Mouse (Mus musculus) gastrocnemius, postnatal 4 days (tissue): ENCODE data around the gene Abca1. TPM values are rescaled to one million over a fixed set of nuclear protein-coding genes. Genes with fewer than 3 reads are reported as not detected.

Experiments
- DNase-seq, 2 experiments: peaks; one replicate each; pipeline ENCODE4 v3.0.0; 2021 to 2022; ENCODE audit warnings: low spot score in 2 of 2, mixed read lengths in 2 of 2
- total RNA-seq, 2 experiments: library from RNA; stranded (reverse); gene quantifications; 2 replicates each; pipeline ENCODE4 v1.2.3; 2021

Abca1 gene
- total RNA-seq, 2 experiments from 2014 or later = 13.1 to 17.0 TPM

DNA sequence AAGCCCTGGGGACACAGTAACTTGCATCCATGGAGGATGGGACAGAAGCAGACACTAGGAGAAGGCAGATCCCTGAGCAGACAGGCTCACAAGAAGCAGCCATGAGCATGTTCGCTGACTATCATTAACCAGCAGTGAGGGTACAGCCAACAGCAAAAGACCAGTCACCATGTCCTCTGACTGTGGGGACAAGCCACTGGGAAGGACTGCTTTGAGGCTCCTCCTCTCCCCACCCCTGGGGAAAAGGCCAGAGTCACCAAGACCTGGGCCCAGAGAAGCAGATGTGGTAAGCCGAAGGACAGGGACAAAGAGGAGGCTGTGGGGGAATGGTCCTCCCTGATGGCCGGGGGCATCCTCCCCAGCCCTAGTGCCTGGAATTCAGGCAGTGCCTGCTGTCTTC lies 37.4 kb downstream of the Abca1 start:
- no peak for DNase-seq

DNA sequence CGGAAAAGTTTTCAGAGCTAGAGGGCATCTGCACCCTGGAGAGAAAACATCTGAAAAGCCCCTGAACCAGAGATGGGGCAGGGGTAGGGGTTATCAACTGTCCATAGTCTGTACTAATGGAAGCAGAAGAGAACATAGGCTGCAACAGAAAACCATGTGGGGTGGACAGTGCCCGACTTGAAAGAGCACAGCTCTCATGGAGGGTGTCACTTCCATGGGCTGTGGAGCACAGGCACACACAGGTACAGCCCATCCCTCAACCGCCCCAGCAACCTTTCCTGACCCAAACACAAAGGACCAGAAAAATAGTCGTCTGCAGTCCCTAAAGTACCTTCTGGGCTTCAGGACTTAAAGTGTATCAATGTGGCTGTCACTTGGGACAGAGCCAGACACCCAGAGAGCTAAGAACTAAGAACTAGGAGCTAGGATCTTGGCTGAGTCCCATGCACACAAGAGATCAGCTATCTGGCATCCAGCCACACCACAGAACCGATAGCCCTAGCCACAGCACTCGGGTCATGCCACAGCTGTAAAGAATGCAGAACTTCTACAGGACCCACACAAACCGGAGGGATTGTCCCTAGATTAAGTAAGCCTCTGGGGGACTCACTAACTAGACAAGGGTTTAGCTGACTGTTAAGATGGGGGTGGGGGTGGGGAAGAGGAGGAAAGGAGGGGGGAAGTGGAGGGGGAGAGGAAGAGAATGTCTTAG lies 38.0 kb downstream of the Abca1 start:
- peak in 1 of 2 experiments; percentile 40 for DNase-seq

DNA sequence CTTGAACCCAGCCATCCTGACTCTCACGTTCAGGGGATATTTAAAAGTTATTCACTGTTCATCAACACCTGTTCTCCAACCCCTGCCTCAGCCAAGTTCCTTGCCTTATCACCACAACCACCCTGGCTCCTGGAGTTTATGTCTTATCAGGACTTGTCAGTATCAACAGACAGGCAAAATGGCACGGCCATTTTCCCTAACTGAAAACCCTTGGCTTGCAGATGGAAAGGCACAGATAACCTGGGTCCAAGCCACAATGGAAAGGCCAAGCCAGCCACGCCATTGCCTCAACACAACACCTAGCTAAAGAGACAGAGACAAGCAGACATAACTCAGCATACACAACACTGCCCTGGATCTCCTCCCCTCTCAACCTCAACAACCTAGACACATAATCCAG lies 38.6 kb downstream of the Abca1 start:
- no peak for DNase-seq

DNA sequence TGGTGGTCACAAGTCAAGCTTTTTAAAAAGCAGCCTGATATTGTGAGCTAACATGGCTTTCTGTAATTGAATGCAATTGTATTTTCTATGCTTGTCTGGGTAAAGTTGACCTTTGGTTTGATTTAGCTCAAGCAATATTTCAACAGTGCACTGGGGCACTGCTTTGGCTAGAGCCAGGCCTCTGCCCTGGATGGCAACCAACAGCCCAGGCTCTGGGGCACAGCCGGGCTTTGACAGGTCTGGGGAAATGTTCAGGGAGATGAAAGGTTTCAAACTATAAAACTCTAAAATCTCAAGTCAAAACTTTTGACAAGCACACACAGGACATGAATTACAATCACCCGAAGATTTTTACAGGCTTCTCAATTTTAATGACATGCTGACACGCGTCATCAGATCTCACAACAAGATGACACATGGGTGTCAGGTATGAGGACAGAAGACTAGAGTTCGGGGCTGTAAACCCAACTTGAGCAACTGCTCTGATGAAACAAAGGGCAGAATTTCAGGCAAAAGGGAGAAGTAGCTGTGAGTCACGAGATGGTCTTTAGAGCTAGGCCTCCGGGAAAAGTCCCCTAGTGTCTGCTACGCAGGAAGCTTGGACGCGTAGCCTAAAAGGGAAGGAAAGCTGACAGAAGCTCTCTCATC lies 39.5 kb downstream of the Abca1 start:
- no peak for DNase-seq

DNA sequence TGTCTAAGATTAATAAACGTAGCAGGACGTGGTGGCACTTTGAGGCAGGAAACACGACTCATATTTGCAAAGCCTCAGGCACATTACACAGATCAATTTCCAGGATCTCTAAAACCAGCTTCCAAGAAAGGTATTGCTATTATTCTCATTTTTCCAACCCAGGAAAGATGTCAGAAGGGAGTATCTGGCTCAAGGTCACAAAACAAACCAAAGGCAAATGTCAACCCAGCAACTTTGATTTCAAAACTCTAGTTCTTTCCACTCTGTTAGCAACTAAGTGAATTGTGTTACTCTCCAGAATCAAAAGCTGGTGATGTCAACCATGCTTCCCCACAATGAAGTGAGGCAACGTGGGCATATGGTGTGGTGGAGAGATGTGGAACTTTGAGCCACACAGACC lies 41.1 kb downstream of the Abca1 start:
- no peak for DNase-seq

DNA sequence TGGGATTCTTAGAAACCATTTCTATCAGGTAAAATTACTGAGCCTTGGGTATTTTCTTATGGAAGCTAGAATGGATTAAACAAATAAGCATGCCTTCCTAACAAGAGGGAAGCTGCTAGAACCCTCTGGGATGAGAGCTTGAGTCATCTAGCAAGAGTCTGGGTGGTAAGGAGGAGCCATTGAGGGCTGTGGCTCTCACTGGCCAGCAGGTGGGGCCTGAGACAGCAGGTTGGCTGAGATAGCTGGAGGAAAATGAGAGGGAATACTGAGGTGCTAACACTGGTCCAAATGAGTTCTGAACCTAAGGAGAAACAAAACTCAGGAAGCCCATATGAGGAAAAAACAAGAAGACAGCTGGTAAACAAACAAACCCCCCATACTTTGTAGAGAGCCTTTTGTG lies 42.1 kb downstream of the Abca1 start:
- DNase-seq = no peak

DNA sequence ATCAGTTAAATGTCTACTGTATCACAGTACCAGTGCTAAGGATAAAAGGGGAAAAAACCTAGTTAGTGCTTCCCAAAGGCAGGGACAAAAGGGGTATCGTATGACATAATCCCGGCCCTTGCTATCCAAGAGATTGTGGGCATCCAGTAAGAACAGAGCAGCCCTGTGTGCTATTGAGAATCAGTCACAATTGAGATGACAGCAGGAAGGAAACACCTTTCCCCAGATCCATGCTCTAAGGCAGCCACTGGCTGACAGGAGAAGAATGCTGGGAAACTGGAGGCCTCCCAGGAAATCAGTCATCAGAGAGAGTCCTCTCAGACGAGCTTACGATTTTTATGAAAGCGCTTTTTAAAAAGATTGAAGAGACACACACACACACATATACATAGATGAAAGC lies 42.6 kb downstream of the Abca1 start:
- DNase-seq = no peak

DNA sequence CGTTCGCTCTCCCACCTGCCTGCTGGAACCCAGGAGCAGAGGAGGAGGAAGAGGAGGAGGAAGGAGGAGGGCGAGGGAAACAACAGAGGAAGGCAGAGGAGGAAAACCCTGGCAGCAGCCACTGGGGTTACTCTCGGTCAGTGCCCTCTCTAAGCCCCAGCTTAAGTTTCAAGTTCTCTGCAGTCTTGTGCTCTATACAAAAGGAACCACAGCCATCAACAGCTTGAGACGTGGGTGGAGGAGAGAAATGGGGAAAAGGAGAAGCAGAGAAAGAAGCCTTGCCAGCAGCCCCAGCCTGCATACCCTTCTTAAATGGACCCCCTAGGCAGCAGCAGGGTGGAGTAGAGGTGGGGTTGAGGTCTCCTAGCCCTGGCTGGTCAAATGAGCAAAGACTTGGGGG lies 43.8 kb downstream of the Abca1 start:
- DNase-seq = no peak

DNA sequence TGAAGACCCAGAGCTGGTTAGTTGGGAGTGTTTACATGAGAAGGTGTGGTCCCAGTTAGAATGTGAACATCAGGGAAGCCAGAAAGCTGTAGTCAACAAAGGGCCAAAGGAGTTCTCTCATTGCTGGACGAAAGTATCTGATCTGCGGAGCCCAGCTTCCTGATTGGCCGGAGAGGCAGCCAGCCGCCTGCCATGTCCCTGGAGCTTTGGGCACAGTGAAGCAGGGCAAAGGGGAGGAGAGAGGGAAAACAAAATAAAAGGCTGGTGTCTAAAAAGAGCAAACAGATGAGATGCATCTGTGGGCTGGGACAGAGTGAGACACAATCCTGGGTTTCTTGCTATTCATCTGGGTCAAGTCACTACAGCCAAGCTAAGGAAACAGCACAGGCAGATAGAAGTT lies 44.3 kb downstream of the Abca1 start:
- DNase-seq = no peak

DNA sequence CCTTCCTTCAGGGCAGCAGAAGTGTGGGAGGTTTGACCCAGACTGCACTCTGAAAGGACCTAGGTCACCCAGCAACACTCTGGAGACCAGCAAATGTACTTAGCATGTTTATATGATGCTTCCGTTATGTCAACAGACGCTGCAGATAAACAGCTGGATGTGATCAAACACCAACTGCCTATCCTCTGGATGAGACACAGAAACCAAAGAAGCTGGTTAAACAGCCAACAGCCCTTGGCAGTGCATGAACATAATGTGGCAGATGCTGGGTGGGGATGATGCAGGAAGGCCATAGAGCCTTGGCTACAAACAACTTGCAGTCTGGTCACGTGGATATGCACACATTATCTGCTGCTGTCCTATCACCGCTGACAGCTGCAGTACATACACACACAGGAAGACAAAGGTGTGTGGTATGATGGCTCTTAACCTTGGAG lies 47.8 kb downstream of the Abca1 start:
- no peak for DNase-seq

DNA sequence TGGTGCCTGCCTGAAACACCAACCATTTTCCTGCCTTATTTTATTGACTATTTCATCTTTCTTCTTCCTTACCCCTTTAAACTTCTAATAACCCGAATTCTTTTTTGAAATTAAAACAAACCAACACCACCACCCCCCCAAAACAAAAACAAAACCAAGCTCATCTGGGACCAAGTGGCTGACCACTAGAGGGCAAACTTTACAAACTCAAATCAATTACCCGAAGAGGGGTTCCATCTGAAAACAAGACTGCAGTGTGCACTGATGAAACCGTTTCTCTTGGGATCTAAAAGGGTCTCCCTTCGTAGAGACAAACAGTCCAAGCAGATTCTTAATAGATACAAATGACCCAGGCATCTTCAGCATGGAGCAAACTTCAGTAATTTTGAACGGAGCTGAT lies 49.3 kb downstream of the Abca1 start:
- no peak for DNase-seq

DNA sequence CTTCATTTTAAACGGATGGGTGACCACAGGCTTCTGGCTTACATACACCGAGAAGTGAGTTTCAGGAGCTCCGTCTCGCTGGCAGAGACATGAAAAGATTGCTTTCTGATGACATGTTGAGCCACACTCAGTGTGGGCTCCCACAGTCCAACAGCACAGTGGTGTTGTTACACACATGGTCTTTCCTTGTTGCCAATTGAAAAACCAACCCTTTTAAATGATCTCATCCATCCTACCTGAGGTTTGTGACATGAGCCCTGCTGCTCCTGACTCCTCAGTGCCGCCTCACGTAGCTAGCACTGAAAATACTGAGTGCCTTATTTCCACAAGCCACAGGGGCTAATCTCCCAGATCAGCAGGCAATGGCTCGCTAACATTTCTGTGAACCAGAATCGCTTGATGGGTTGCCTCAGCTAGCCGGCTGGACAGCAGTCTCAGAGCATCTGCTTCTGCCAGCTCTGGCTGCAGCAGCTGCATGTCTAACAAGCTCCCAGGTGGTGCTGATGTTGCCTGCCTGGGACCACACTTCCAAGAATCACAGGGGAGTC lies 50.2 kb downstream of the Abca1 start:
- no peak for DNase-seq

DNA sequence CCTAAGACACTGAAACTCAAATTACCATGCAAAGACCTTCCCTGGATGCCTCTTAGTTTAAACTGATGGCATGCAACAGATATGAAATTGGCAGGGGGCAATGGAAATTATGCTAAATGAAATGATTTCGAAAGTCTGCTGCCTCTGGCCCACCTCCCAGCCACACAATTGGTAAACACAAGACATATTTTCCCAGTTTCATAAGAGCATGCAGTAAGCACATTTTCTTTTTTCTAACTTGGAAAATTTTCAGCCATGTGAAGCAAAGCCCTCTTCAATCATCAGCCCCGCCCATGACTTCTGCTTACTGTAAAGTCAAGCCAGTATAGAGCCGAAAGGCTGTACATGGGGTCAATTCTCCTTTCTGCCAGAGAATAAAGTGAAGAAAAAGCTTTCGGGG lies 51.5 kb downstream of the Abca1 start:
- peak in 1 of 2 experiments; percentile 37 for DNase-seq

DNA sequence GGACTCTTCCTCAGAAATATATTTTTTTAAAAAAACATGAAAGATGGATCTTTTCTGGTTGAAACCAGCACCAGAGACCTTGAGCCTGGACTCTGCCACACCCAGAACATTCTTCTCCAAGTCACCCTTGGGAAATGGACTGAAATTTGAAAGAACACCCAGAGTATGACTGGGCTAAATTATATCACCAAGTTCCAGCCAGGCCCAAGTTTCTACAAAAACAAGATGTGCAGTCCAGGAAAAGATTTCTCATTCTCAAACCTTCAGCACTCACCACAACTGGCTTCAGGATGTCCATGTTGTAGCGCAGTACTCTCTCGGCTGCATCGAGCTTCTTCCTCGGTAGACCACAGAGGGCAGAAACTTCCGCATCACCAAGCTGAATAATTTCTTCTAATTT lies 53.0 kb downstream of the Abca1 start:
- no peak for DNase-seq

DNA sequence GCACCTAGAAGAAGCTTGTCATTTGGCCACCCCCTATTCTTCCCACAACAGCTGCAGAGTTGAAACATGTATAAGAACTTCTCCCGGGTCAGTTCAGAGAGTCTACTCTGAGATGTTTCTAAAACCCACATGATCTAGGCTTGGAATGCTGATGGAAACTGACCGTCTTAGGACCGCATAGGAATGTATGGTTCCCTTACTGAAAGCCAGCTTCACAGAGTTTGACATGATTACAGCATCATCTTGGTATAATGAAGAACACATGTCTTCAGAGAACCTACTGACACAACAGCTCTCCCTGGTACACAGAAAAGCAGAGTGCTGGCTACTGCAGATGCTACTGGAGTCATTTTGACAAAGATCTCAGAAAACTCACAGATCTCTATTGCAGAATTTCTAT lies 53.6 kb downstream of the Abca1 start:
- DNase-seq = no peak

DNA sequence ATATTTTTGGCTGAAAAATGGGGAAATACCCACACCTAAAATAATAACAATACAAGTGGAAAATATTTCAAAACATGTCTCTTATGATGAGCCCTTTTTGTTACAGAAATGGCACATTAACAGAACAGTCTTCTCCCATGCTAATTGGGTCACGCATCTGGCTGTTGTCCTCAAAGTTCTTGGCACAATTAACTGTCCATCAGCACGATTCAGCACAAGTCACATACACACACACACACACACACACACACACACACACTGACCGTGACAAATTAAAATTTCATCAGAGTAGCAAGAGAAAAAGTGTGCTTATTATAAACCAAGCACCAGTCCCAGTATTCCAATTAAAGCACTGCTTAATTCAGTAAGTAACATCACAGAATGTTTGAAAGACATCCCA lies 55.1 kb downstream of the Abca1 start:
- no peak for DNase-seq

DNA sequence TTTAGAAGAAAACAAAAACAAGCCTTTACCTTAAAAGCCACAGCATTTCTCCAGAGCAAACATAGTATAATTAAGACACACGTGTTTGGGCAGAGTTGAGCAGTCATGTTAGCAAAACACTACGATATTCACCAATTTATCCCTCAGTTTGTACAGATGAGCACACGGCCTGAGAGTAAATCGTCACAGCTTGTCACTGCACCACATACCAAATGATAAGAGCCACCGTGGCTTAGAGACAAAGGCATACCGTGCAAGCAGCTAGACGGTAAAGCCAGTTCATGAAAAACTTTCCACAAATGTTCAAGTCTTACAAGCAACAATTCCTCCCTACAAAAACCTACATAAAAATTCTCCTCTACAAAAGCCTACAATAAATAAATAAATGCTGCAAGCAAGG lies 57.2 kb downstream of the Abca1 start:
- no peak for DNase-seq

DNA sequence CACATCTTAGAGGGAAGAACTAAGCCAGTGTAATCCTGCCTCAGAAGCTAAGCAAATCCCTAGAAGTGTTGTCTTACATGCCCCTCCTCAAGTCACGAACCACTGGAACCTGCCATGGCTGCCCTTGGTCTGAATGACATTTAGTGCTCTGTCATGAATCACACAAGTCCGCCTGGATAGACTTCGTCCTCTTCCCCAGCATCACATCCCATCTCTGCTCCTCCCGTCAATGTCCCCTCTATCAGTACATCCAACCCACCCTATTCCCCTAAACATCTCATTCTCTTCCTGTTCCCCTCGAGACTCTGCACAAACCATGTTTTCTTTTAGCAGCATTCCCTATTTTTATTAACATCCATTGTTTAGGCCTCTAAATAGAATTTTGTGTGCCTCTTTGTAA lies 58.4 kb downstream of the Abca1 start:
- DNase-seq = no peak

DNA sequence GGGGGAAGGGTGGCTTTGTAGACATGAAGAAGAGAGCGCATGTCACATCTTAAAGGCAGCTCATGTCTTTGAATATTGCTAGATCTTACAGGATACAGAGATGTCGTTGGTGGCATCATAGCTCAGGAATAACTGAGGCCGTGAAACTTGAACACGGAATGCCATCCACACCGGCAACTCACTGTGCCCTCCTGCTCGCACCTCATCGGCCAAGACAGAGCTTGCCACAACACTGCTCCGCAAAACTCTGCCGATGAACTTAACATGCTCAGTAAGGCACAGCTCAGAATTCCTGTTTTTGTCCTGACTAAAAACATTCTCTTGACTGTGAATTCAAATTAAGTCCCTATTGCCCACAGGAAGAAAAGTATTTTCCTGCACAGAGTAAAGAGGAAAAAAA lies 59.2 kb downstream of the Abca1 start:
- DNase-seq = no peak

DNA sequence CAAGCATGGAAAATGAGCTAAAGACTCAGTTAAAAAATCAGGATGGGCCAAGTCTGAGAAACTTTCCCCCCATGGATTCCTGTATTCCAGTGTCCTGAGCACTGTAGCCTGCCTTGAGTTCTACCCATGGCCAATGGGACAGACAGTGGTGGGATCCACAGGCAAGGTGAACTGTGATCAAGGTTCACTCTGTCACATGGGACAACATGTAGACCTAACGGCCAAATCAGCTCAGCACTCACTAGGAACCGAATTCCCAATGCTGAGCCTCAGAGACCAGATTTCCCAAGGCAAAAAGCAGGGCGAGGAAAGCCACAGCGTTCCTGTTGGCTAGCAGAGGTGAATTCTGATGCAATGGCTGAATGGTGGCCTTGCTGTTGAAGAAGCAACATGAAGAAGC lies 64.8 kb downstream of the Abca1 start:
- no peak for DNase-seq

DNA sequence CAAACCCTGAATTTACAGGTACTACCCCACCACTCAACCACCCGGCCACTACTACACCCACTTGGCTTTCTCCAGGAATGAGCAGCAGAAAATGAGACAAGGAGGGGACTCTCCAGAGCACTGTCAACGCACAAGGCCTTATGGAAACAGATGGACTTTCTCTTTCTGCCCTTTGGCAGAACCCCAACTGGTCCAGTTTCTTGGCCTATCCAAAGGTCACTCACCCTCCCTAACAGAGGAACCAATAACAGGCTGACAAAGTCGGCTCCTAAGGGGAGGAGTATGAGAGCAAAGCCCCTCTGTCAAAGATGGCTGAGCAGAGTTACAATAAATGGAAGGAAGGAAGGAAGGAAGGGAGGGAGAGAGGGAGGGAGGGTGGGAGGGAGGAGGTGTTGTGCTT lies 65.4 kb downstream of the Abca1 start:
- no peak for DNase-seq

DNA sequence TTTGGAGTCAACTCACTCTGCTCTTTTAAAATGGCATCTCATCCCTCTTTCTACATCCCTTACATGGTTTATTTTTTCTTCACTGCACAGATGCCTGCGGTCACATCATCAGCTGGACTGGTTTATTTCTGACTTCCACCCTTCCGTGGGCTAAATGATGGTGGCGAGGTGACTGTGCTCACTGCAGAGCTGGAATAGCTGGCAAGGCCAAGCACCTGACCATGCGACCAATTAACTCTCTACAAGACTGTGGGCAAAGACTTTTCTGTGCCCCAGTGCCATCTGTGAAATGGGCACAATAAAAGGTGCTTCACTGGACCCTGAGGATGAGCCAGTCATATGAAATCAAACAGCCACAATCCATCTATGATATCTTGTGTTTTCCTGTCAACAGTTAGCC lies 66.1 kb downstream of the Abca1 start:
- DNase-seq = no peak

DNA sequence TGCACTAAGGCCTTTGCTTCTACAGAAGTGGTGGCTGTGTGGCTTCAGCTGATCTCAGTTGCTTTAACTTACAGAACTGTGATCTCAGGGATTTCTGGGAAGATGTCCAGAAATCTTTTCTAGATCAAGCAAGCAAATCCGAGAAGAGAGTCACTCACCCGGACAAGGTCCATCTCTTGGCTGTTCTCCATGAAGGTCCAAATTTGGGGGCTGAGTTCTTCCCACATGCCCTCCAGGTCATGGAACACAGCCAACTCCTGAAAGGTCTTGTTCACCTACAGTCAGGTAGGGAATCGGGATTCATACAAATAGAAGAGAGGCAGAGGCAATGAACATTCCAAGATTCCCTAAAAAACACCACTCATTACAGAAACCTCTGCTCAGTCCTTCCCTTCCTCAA lies 70.1 kb downstream of the Abca1 start:
- DNase-seq = no peak
